Mouse (Mus musculus) left cerebral cortex, adult 11 months (tissue): ENCODE results near the gene Hrh1.
A peak's percentile ranks its signal among the peaks of the same experiment; 100 is the strongest.

ENCODE experiments used
- DNase-seq: peaks from one replicate; pipeline ENCODE4 v3.0.0; 2022; ENCODE audit warnings: low spot score

Gene Hrh1

GRCm38 (mm10) chr6:114397691-114398217 is at the start of gene Hrh1:
TSS of gene Hrh1 (plus strand) at chr6:114397936.
- DNase-seq = no peak

GRCm38 (mm10) chr6:114354635-114355034 is 43.1 kb upstream of the Hrh1 start:
- DNase-seq = no peak

- no peak for DNase-seq
These were observed 39.6 kb upstream of the Hrh1 start for GRCm38 (mm10) chr6:114358171-114358570.

GRCm38 (mm10) chr6:114362355-114362754 is 35.4 kb upstream of the Hrh1 start:
- no peak for DNase-seq

- no peak for DNase-seq
These were observed 34.0 kb upstream of the Hrh1 start for GRCm38 (mm10) chr6:114363740-114364139.

- no peak for DNase-seq
These were observed 33.0 kb upstream of the Hrh1 start for GRCm38 (mm10) chr6:114364734-114365133.

GRCm38 (mm10) chr6:114366191-114366590 is 31.5 kb upstream of the Hrh1 start:
- DNase-seq = no peak

GRCm38 (mm10) chr6:114367681-114368080 is 30.1 kb upstream of the Hrh1 start:
- DNase-seq = peak; percentile 50

GRCm38 (mm10) chr6:114368196-114368595 is 29.5 kb upstream of the Hrh1 start:
- DNase-seq = no peak

GRCm38 (mm10) chr6:114372741-114373140 is 25.0 kb upstream of the Hrh1 start:
- no peak for DNase-seq

- DNase-seq = no peak
These were observed 16.9 kb upstream of the Hrh1 start for GRCm38 (mm10) chr6:114380872-114381271.

GRCm38 (mm10) chr6:114387320-114387719 is 10.4 kb upstream of the Hrh1 start:
- no peak for DNase-seq

- DNase-seq = no peak
These were observed 9.9 kb upstream of the Hrh1 start for GRCm38 (mm10) chr6:114387855-114388254.

GRCm38 (mm10) chr6:114390129-114390528 is 7.6 kb upstream of the Hrh1 start:
- no peak for DNase-seq

GRCm38 (mm10) chr6:114394982-114395381 is 2.8 kb upstream of the Hrh1 start:
- no peak for DNase-seq

GRCm38 (mm10) chr6:114396605-114397004 is 1.1 kb upstream of the Hrh1 start:
- DNase-seq = no peak

- DNase-seq = no peak
These were observed 456 bp upstream of the Hrh1 start for GRCm38 (mm10) chr6:114397280-114397679.

GRCm38 (mm10) chr6:114398626-114399025 is 890 bp downstream of the Hrh1 start:
- no peak for DNase-seq

GRCm38 (mm10) chr6:114400387-114400786 is 2.7 kb downstream of the Hrh1 start:
- DNase-seq = no peak

- DNase-seq = no peak
These were observed 3.1 kb downstream of the Hrh1 start for GRCm38 (mm10) chr6:114400841-114401240.

GRCm38 (mm10) chr6:114402161-114402560 is 4.4 kb downstream of the Hrh1 start:
- no peak for DNase-seq

GRCm38 (mm10) chr6:114403632-114404031 is 5.9 kb downstream of the Hrh1 start:
- no peak for DNase-seq

- DNase-seq = no peak
These were observed 6.4 kb downstream of the Hrh1 start for GRCm38 (mm10) chr6:114404128-114404527.

GRCm38 (mm10) chr6:114404774-114405468 is 7.2 kb downstream of the Hrh1 start:
- no peak for DNase-seq
